Mouse (Mus musculus) liver, adult 2 months (tissue): ENCODE measurements around the gene Washc2.

Experiments used
- CTCF ChIP-seq: fragments of 200-500 bp; IDR thresholded peaks from 2 replicates; pipeline ENCODE4 v1.5.1; 2011; ENCODE audit warnings: low read depth, low read length, control low read depth
- POLR2A ChIP-seq: fragments of 200-500 bp; IDR thresholded peaks from 2 replicates; pipeline ENCODE4 v1.6.1; 2011; ENCODE audit warnings: low read length, control low read depth; ENCODE audit not compliant: insufficient read depth; ENCODE audit errors: extremely low read depth

DNA sequence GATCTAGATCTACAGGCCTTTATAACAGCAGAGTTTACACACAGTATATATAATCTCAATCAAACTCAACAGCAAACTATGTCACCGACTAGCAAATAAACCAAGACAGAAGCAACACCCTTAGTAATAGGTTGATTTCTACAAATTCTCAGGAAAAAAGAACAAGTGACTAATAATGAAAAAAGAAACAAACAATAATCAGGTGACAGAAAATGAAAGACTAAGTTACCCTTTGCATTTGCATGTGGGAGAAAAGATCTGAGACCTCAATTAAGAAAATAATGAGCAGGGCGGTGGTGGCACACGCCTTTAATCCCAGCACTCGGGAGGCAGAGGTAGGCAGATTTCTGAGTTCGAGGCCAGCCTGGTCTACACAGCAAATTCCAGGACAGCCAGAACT is 24.3 kb upstream of the Washc2 start:
- TF ChIP-seq POLR2A (no peak), CTCF (no peak)
